Mouse (Mus musculus): ENCODE data around the gene Dlg2.

DNA sequence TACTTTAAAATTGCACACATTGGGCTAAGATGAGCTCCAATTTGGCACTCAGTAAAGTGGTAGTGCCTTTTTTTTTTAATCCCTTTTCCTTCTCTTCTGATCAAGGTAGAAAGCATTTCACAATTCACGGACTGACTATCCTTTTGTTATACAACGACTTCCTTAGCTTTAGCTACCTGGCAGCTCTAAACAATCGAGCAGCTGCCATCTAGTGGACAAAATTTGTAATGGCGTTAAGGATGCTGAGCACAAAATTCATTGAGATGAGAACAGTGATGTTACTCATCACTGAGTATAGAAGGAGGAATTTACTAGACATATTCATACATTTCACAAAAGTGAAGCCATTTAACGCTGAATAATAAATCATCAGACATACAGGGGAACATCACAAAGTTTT is 750.0 kb downstream of the Dlg2 start:
- TF ChIP-seq CTCF (IDR thresholded peaks at IDR 0.05; ENCODE audit: low read depth, low read length): no peak
- TF ChIP-seq POLR2A (IDR thresholded peaks at IDR 0.05; ENCODE audit: borderline replicate concordance, low read depth, low read length): no peak

Data from bone marrow macrophage, adult 2 months (primary cell).